Comparison of ENCODE assay signal across 22 mouse cellular contexts in the genomic region with DNA sequence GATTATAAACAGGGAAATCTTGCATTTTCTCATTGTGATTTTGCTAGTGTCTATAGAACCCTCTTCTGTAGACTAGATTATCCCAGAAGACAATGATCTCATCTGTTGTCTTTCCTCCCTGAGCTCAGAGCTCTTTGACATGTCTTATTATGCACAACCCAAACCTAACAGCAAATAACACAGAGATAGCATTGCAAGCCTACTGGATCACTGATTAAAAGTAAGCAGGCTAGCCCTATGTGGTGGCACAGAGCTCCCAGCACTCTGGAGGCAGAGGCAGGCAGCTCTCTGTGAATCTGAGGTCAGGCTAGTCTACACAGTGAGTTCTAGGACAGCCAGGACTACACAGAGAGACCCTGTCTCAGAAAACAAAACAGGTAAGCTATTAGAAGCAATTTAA. TPM values are rescaled to one million over a fixed set of nuclear protein-coding genes. Genes with fewer than 3 reads are reported as not detected.
A peak's percentile ranks its signal among the peaks of the same experiment; 100 is the strongest.
DNase-seq lines count a peak whose midpoint lies in the region; ATAC-seq lines count a peak whose summit lies in the region.
"Had no signal": no experiment of that assay in that cellular context is flagged by ENCODE, and none has a peak within 500 bp of the region (broad histone marks: within the 10 kb centered on the region; RNA-seq: fewer than 3 reads in every experiment).

No protein-coding gene starts in this region.

- H3K27me3 ChIP-seq in heart, embryonic 11.5 days (ENCODE audit: control insufficient read depth, insufficient read depth, low read length), result no peaks in the 10 kb centered on the region
- H3K27me3 ChIP-seq in liver, embryonic 13.5 days, result no peaks in the 10 kb centered on the region
- H3K27me3 ChIP-seq: embryonic facial prominence, embryonic 13.5 days; forebrain, embryonic 15.5 days; hindbrain, embryonic 12.5 days; kidney, embryonic 15.5 days; lung, embryonic 15.5 days; Patski had no signal

- H3K4me3 ChIP-seq in heart, embryonic 11.5 days (ENCODE audit: low read depth, low read length), result no peak overlapping the region
- peak overlapping the region; percentile 38 for H3K4me3 ChIP-seq in liver, embryonic 13.5 days (replicated peaks)
- H3K4me3 ChIP-seq: embryonic facial prominence, embryonic 13.5 days; forebrain, embryonic 15.5 days; hindbrain, embryonic 12.5 days; kidney, embryonic 15.5 days; lung, embryonic 15.5 days had no signal

- H3K36me3 ChIP-seq in heart, embryonic 11.5 days (ENCODE audit: control insufficient read depth, insufficient read depth, low read length), result no peaks in the 10 kb centered on the region
- H3K36me3 ChIP-seq in liver, embryonic 13.5 days, result peaks cover 21% of the 10 kb centered on the region
- H3K36me3 ChIP-seq: embryonic facial prominence, embryonic 13.5 days; forebrain, embryonic 15.5 days; hindbrain, embryonic 12.5 days; kidney, embryonic 15.5 days; lung, embryonic 15.5 days had no signal

- H3K9ac ChIP-seq in heart, embryonic 11.5 days (ENCODE audit: low read depth, low read length), result no peak overlapping the region
- H3K9ac ChIP-seq in liver, embryonic 13.5 days, result peak overlapping the region; percentile 70
- H3K9ac ChIP-seq: embryonic facial prominence, embryonic 13.5 days; forebrain, embryonic 15.5 days; hindbrain, embryonic 12.5 days; kidney, embryonic 15.5 days; lung, embryonic 15.5 days had no signal

- no peak for ATAC-seq in heart, embryonic 11.5 days (replicated peaks; ENCODE audit: insufficient number of reproducible peaks, low FRiP score, low TSS enrichment)
- peak; percentile 9; the same call in 1 of the 2 replicates for ATAC-seq in erythroblast, adult 5-6 weeks (replicated peaks; ENCODE audit: low FRiP score, poor library complexity, severe bottlenecking)
- peak; percentile 65 for ATAC-seq in liver, embryonic 13.5 days (ENCODE audit: low read depth)
- ATAC-seq in megakaryocyte-erythroid progenitor cell, adult 5-6 weeks (replicated peaks; ENCODE audit: low FRiP score, low TSS enrichment, poor library complexity, severe bottlenecking), result peak; percentile 55
- ATAC-seq: CD4-positive, CD25-positive, alpha-beta regulatory T cell, adult 4 months; forebrain, embryonic 15.5 days; Patski had no signal

- intact Hi-C loops in heart, postnatal 10 days (cut with DNase I), result no loop called here

- H3K9me3 ChIP-seq in heart, embryonic 11.5 days (replicated peaks; ENCODE audit: control insufficient read depth, low read length), result no peaks in the 10 kb centered on the region
- no peaks in the 10 kb centered on the region for H3K9me3 ChIP-seq in liver, embryonic 13.5 days (replicated peaks)
- H3K9me3 ChIP-seq: embryonic facial prominence, embryonic 13.5 days; forebrain, embryonic 15.5 days; hindbrain, embryonic 12.5 days; kidney, embryonic 15.5 days; lung, embryonic 15.5 days had no signal

- peaks cover 39% of the 10 kb centered on the region for H3K4me1 ChIP-seq in heart, embryonic 11.5 days (ENCODE audit: control insufficient read depth, insufficient read depth, low read length)
- peaks cover 98% of the 10 kb centered on the region for H3K4me1 ChIP-seq in liver, embryonic 13.5 days (replicated peaks)

- peak overlapping the region; percentile 82 for H3K27ac ChIP-seq in heart, embryonic 11.5 days (ENCODE audit: low read depth, low read length)
- H3K27ac ChIP-seq in liver, embryonic 13.5 days, result peak overlapping the region; percentile 99
- H3K27ac ChIP-seq: forebrain, embryonic 15.5 days; hindbrain, embryonic 12.5 days; kidney, embryonic 15.5 days; lung, embryonic 15.5 days; macrophage had no signal

- no peak for DNase-seq in heart, postnatal 10 days
- DNase-seq in liver, embryonic 13.5 days, result no peak
- DNase-seq in adrenal gland, adult (ENCODE audit: inconsistent age in 2 of 2, low spot score in 1 of 2), result no peak
- DNase-seq in left cerebral cortex, adult 8-10 months (ENCODE audit: low spot score in 2 of 2), result no peak
- DNase-seq: adrenal gland, adult 2 months; embryo, embryonic 11 days; gastrocnemius, postnatal 25 days; heart, adult 18-20 months; heart, postnatal 14 days; kidney, adult 11 months had no signal

- H3K4me2 ChIP-seq in heart, embryonic 11.5 days, result no peak overlapping the region
- peak overlapping the region; percentile 68 for H3K4me2 ChIP-seq in liver, embryonic 13.5 days
- H3K4me2 ChIP-seq: embryonic facial prominence, embryonic 13.5 days; forebrain, embryonic 15.5 days; hindbrain, embryonic 12.5 days; kidney, embryonic 15.5 days; lung, embryonic 15.5 days; midbrain, embryonic 11.5 days had no signal

RNA-seq across cellular contexts. Expression of a gene that starts 10.4 kb away (rescaled TPM):
- 29.8 and 33.9 TPM in 2 replicates for polyA plus RNA-seq in heart, embryonic 11.5 days (2014; fragmentation: Nextera tagmentation; extraction: Ambion mirVana)
- total RNA-seq in heart, postnatal 10 days (2021), result 100 to 1,000 TPM; 155 to 161 TPM
- total RNA-seq in erythroblast, adult 5-6 weeks (2015; ENCODE audit: low replicate concordance), result 1,139 and 1,320 TPM in 2 replicates
- total RNA-seq in erythroblast, adult 5-6 weeks (2017; ENCODE audit: low replicate concordance), result 1,424 and 1,593 TPM in 2 replicates
- 41.5 and 58.7 TPM in 2 replicates for polyA plus RNA-seq in liver, embryonic 13.5 days (2015; fragmentation: Nextera tagmentation; extraction: Ambion mirVana)
- total RNA-seq in megakaryocyte-erythroid progenitor cell, adult 5-6 weeks (2014; fragmentation: Nextera tagmentation), result 82.4 and 98.1 TPM in 2 replicates
- 50.7 and 56.6 TPM in 2 replicates for total RNA-seq in megakaryocyte-erythroid progenitor cell, adult 5-6 weeks (2017)
- total RNA-seq in left cerebral cortex, adult 8-10 months (2022), result 100 to 1,000 TPM; 114 to 140 (median 123) TPM

RNA-seq across cellular contexts. Expression of a gene that starts 10.5 kb away (rescaled TPM):
- polyA plus RNA-seq in heart, embryonic 11.5 days (2014; fragmentation: Nextera tagmentation; extraction: Ambion mirVana), result 26.9 and 27.5 TPM in 2 replicates
- 10 to 100 TPM; 39.6 to 40.7 TPM for total RNA-seq in heart, postnatal 10 days (2021)
- 256 and 272 TPM in 2 replicates for total RNA-seq in erythroblast, adult 5-6 weeks (2015; ENCODE audit: low replicate concordance)
- 236 and 255 TPM in 2 replicates for total RNA-seq in erythroblast, adult 5-6 weeks (2017; ENCODE audit: low replicate concordance)
- polyA plus RNA-seq in liver, embryonic 13.5 days (2015; fragmentation: Nextera tagmentation; extraction: Ambion mirVana), result 41.0 and 44.8 TPM in 2 replicates
- 35.6 and 36.6 TPM in 2 replicates for total RNA-seq in megakaryocyte-erythroid progenitor cell, adult 5-6 weeks (2014; fragmentation: Nextera tagmentation)
- total RNA-seq in megakaryocyte-erythroid progenitor cell, adult 5-6 weeks (2017), result 14.2 and 23.8 TPM in 2 replicates
- total RNA-seq in left cerebral cortex, adult 8-10 months (2022), result 10 to 100 TPM; 38.5 to 52.3 (median 47.0) TPM

Comparison
In these comparisons a context has a peak if more than half of its experiments do, and no peak if none do; other contexts are left out.
1. RNA of a gene that starts 10.4 kb away (total RNA-seq): 1,139 to 1,593 TPM in erythroblast, adult 5-6 weeks; 155 to 161 TPM in heart, postnatal 10 days, 114 to 140 TPM in left cerebral cortex, adult 8-10 months and 50.7 to 98.1 TPM in megakaryocyte-erythroid progenitor cell, adult 5-6 weeks; every median in the first group is over 4 times any median in the second.
2. RNA of a gene that starts 10.5 kb away (total RNA-seq): 236 to 272 TPM in erythroblast, adult 5-6 weeks; 38.5 to 52.3 TPM in left cerebral cortex, adult 8-10 months, 39.6 to 40.7 TPM in heart, postnatal 10 days and 14.2 to 36.6 TPM in megakaryocyte-erythroid progenitor cell, adult 5-6 weeks; every median in the first group is over 4 times any median in the second.